Mouse (Mus musculus) yolk sac, embryonic 10.5 days (tissue): ENCODE data around the gene Slc5a3.
"Not testable (repeated sequence)": the region's sequence is repeated elsewhere in the genome, so short reads cannot be mapped to it uniquely, and the experiment has no call there.

ENCODE experiments used
- DNase-seq: peaks from one replicate; pipeline ENCODE4 v3.0.0-alpha.2; 2017; ENCODE audit warnings: low spot score

The Slc5a3 gene

GRCm38 (mm10) chr16:92062832-92063231, 4.7 kb downstream of the Slc5a3 start:
- no peak for DNase-seq

GRCm38 (mm10) chr16:92064801-92065200, 6.7 kb downstream of the Slc5a3 start:
- no peak for DNase-seq

GRCm38 (mm10) chr16:92070338-92070737, 12.2 kb downstream of the Slc5a3 start:
- DNase-seq = no peak

GRCm38 (mm10) chr16:92076797-92077196, 18.7 kb downstream of the Slc5a3 start:
- no peak for DNase-seq

GRCm38 (mm10) chr16:92083771-92084453, 25.8 kb downstream of the Slc5a3 start:
- no peak for DNase-seq

- no peak for DNase-seq
These were observed 31.1 kb downstream of the Slc5a3 start for GRCm38 (mm10) chr16:92089225-92089624.

- DNase-seq = no peak
These were observed 33.8 kb downstream of the Slc5a3 start for GRCm38 (mm10) chr16:92091876-92092275.

- DNase-seq = no peak
These were observed 40.4 kb downstream of the Slc5a3 start for GRCm38 (mm10) chr16:92098351-92099051.

- no peak for DNase-seq
These were observed 41.5 kb downstream of the Slc5a3 start for GRCm38 (mm10) chr16:92099598-92099997.

GRCm38 (mm10) chr16:92100111-92100510, 42.0 kb downstream of the Slc5a3 start:
- no peak for DNase-seq

- no peak for DNase-seq
These were observed 44.0 kb downstream of the Slc5a3 start for GRCm38 (mm10) chr16:92102115-92102514.

- not testable (repeated sequence) for DNase-seq
These were observed 44.8 kb downstream of the Slc5a3 start for GRCm38 (mm10) chr16:92102931-92103330.

GRCm38 (mm10) chr16:92103572-92104331, 45.6 kb downstream of the Slc5a3 start:
- DNase-seq = no peak

GRCm38 (mm10) chr16:92104332-92104590, 46.1 kb downstream of the Slc5a3 start:
- DNase-seq = no peak

- DNase-seq = no peak
These were observed 46.8 kb downstream of the Slc5a3 start for GRCm38 (mm10) chr16:92104951-92105350.

GRCm38 (mm10) chr16:92105631-92106030, 47.5 kb downstream of the Slc5a3 start:
- peak; percentile 21 for DNase-seq

GRCm38 (mm10) chr16:92107346-92107745, 49.2 kb downstream of the Slc5a3 start:
- no peak for DNase-seq

GRCm38 (mm10) chr16:92114706-92115241, 56.7 kb downstream of the Slc5a3 start:
- no peak for DNase-seq

- peak; percentile 26 for DNase-seq
These were observed 57.7 kb downstream of the Slc5a3 start for GRCm38 (mm10) chr16:92115611-92116421.

- DNase-seq = no peak
These were observed 59.5 kb downstream of the Slc5a3 start for GRCm38 (mm10) chr16:92117337-92118209.

GRCm38 (mm10) chr16:92119013-92119515, 60.9 kb downstream of the Slc5a3 start:
- DNase-seq = peak; percentile 21
